Mouse (Mus musculus) megakaryocyte, embryonic 14.5 days (primary cell): ENCODE results near the gene Vamp2.

ENCODE experiments used
- FLI1 ChIP-seq: IDR thresholded peaks from 2 replicates; pipeline ENCODE4 v1.6.1; 2012; ENCODE audit warnings: low read length, inconsistent platforms, mixed read lengths
- GATA1 ChIP-seq: IDR thresholded peaks from 3 replicates; pipeline ENCODE4 v1.6.1; 2012; ENCODE audit warnings: mixed read lengths, low read length, inconsistent platforms, borderline replicate concordance

DNA sequence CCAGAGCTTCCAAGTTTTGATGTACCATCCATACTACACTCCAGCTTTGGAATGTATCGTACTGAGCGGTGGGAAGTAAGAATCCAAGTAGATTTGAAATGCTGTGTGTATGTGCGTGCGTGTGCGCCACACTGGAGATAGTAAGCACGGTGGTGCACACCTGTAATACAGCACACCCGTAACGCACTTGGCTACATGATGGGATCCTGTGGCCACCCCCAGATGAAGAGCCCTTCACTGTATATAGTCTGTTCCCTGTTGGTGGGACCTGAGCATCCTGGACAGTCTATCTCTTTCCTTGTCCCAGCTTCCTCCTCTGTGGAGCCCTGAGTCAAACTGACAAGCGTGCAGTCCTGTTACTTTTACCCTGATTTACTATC lies 41.9 kb upstream of the Vamp2 start:
- TF ChIP-seq GATA1 (no peak), FLI1 (no peak)
